Mouse (Mus musculus): Measurements from ENCODE around the gene Ipp.

The Ipp gene

DNA sequence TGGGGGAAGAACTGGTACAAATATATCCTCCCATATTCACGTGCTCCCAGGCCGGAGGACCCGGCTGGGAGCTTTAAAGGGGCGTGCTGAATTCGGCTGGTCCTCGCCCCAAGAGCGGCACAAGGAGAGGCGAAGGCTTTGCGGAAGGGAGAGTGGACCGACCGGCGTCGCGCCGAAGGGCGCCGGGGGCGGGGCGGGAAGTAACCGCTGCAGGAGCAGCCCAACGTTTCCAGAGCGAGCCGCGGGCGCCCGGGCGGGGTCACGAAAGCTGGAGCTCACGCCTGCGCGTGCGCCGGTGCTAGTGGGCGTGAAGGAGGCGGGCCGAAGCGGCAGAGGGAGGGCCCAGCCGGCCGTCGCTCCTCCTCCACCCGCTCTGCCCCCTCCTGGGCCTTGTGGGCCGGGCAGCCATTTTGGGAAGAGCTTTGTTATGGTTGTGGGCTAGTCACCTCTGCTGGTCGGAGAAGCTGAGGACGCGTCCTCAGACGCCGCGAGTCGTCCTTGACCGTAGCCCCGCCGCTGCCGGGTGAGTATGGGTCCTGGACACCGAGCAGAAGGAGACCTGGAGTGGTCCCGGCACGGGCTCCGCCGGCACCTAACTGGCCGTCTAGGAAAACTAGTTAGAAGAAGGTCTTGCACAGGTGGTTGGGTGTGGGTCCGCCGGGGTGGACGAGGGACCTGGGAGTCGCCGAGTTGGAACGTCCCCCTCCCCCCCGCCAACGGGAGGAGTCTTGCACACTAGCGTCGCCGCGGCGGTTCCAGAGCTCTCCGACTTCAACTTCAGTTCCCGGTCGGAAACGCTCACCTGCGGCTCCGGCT is 50.2 kb downstream of the Ipp start, which contains the start of gene Gpbp1l1:
Gene Gpbp1l1 (plus strand): TSS at position 353 of the 816 bp plus-strand sequence.
- peak; percentile 100 for DNase-seq

DNA sequence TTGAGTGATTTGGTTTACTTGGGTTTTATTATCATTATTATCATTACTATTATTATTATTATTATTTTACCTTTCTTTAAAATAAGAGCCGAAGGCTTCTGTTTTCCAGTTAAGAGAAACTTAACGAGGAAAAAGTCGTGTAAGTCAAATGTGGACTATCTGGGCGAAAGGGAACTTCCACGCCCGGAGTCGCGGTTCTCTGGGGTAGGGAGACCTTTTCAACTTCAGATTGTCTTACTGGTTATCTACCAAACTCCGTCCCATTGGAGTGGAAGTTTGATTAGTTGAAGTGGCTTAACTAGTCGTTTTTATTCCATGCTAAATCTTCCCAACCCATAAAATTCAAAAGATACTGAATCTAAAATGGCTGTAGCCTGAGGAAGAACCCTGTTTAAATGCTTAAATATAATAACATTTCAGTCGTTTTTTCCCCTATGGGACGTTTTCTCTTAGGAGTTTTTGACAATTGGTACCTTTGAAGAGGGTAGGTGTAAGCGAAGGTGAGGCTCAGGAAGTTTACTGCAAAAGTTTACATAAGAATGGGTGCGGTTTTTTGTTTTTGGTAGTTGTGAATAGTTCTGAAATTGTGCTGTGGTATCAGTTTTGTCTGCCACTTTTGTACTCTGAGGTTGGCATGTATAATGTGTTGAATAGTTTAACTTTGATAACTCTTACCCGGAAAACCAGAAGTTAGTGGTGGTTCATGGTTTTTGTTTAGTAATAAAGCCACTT is 51.0 kb downstream of the Ipp start:
- DNase-seq: peak; percentile 5

Data from heart, adult 11 months (tissue).